Mouse (Mus musculus) MEL (cell line): ENCODE data around the gene Ceacam1.

Source experiments
- BHLHE40 ChIP-seq: IDR thresholded peaks from 2 replicates; pipeline ENCODE4 v1.6.1; 2012; ENCODE audit warnings: low read depth, mild to moderate bottlenecking, inconsistent platforms, low read length, improper control_type of control experiment, borderline replicate concordance
- CTCF ChIP-seq, 3 experiments: IDR thresholded peaks in 2 of 3; conservative IDR thresholded peaks in 1 of 3; 2 replicates each; pipeline ENCODE4 v1.5.1; 2011 to 2012; ENCODE audit warnings: low read length in 3 of 3, low read depth in 2 of 3, mild to moderate bottlenecking in 2 of 3, improper control_type of control experiment in 1 of 3, inconsistent platforms in 1 of 3, mixed read lengths in 1 of 3, moderate library complexity in 1 of 3; ENCODE audit not compliant: control insufficient read depth in 1 of 3, insufficient read depth in 1 of 3, poor library complexity in 1 of 3, severe bottlenecking in 1 of 3
- E2F4 ChIP-seq: IDR thresholded peaks from 2 replicates; pipeline ENCODE4 v1.6.1; 2011; ENCODE audit warnings: low read depth, low read length, improper control_type of control experiment, borderline replicate concordance
- POLR2A ChIP-seq, 2 experiments: IDR thresholded peaks; 2 replicates each; pipeline ENCODE4 v1.6.1; 2011 to 2012; ENCODE audit warnings: low read length in 2 of 2, mild to moderate bottlenecking in 2 of 2, control low read depth in 1 of 2, improper control_type of control experiment in 1 of 2, low read depth in 1 of 2, moderate library complexity in 1 of 2; ENCODE audit not compliant: control insufficient read depth in 1 of 2, insufficient read depth in 1 of 2, poor library complexity in 1 of 2
- POLR2AphosphoS2 ChIP-seq: IDR thresholded peaks from 2 replicates; pipeline ENCODE4 v1.6.1; 2011; ENCODE audit warnings: low read length, improper control_type of control experiment
- SMC3 ChIP-seq: IDR thresholded peaks from 2 replicates; pipeline ENCODE4 v1.6.1; 2011; ENCODE audit warnings: low read depth, low read length, improper control_type of control experiment
- TAL1 ChIP-seq: IDR thresholded peaks from 2 replicates; pipeline ENCODE4 v1.6.1; 2012; ENCODE audit warnings: mild to moderate bottlenecking, inconsistent platforms, low read length, moderate library complexity, mixed read lengths
- TBP ChIP-seq: IDR thresholded peaks from 2 replicates; pipeline ENCODE4 v1.8.0; 2011; ENCODE audit warnings: low read depth, low read length, improper control_type of control experiment
- TCF12 ChIP-seq: IDR thresholded peaks from 2 replicates; pipeline ENCODE4 v1.6.1; 2014; ENCODE audit warnings: low read depth, mild to moderate bottlenecking, inconsistent platforms, low read length, improper control_type of control experiment, moderate library complexity

DNA sequence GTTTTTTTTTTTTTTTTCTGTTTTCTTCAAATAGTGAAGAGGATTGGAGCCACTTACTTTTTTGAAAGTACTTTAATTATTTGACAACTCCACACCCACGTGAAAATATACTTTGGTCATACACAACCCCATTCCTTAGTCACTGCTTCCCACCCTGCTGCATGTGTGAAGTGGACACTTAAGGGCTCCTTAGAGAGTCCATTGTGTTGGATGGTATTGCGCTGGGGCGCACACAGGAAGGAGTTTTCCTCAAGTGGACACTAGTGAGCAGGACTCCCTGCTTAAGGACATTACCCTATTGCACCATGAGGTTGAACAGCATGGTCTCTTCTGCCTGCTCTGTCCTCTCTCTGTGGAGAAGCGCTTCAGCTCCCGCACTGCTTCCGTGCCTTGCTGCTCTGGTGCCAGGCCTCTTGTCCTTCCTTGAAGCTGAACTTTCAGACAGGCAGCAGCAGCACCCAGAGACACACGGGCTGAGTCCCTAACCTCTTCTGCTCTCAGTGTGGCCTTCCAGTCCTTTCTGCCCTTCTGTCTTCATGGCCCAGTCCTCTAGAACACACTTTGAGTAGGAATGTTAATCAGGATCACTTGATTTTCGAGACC lies 5.8 kb upstream of the Ceacam1 start:
- TF ChIP-seq TBP = no peak
- TF ChIP-seq BHLHE40 = no peak
- no peak for TF ChIP-seq SMC3
- no peak for TF ChIP-seq TCF12
- TF ChIP-seq E2F4 = no peak
- no peak for TF ChIP-seq POLR2A (IDR thresholded peaks at IDR 0.05; ENCODE audit: control insufficient read depth in 1 of 2, insufficient read depth in 1 of 2, low read depth in 1 of 2, low read length in 2 of 2, poor library complexity in 1 of 2)
- TF ChIP-seq CTCF (IDR thresholded peaks at IDR 0.05 in 2 of 3, conservative IDR thresholded peaks at IDR 0.05 in 1 of 3; ENCODE audit: control insufficient read depth in 1 of 3, insufficient read depth in 1 of 3, low read depth in 2 of 3, low read length in 3 of 3, poor library complexity in 1 of 3, severe bottlenecking in 1 of 3) = no peak
- TF ChIP-seq TAL1 = no peak
- no peak for TF ChIP-seq POLR2AphosphoS2
